Mouse (Mus musculus) E14TG2a.4 (cell line): ENCODE data around the gene Grin3b.

Experiments used
- CTCF ChIP-seq: conservative IDR thresholded peaks from 2 replicates; pipeline ENCODE4 v1.5.1; 2014; ENCODE audit warnings: low read length
- NANOG ChIP-seq: IDR thresholded peaks from 2 replicates; pipeline ENCODE4 v1.6.1; 2014; ENCODE audit warnings: borderline replicate concordance, low read length, mixed read lengths
- POU5F1 ChIP-seq: IDR thresholded peaks from 2 replicates; pipeline ENCODE4 v1.6.1; 2014; ENCODE audit warnings: low read length, borderline replicate concordance

- TF ChIP-seq CTCF, result no peak
- no peak for TF ChIP-seq POU5F1
- no peak for TF ChIP-seq NANOG
Observed at GRCm38 (mm10) chr10:80004233-80004705, 33.8 kb downstream of the Grin3b start.
